Mouse (Mus musculus) embryonic fibroblast, embryonic 13.5 days (primary cell): ENCODE measurements around the gene Igf2r.

Source experiments
- CTCF ChIP-seq: IDR thresholded peaks from 2 replicates; pipeline ENCODE4 v1.5.1; 2011; ENCODE audit warnings: mild to moderate bottlenecking, control low read depth, low read length, moderate library complexity, borderline replicate concordance; ENCODE audit not compliant: insufficient read depth
- POLR2A ChIP-seq: IDR thresholded peaks from 2 replicates; pipeline ENCODE4 v1.6.1; 2011; ENCODE audit warnings: low read depth, mild to moderate bottlenecking, control low read depth, low read length, moderate library complexity

- no peak for TF ChIP-seq CTCF
- no peak for TF ChIP-seq POLR2A
These were observed 10.0 kb upstream of the Igf2r start for GRCm38 (mm10) chr17:12779442-12779841.
